Mouse (Mus musculus): ENCODE measurements at regions not wholly inside any gene's neighbourhood (a gene's known extent, or its start where the extent isn't known, plus 50 kb on each side); places are given as distances from the start of the nearest gene placed in this dataset.
A peak's percentile ranks its signal among the peaks of the same experiment; 100 is the strongest.

DNA sequence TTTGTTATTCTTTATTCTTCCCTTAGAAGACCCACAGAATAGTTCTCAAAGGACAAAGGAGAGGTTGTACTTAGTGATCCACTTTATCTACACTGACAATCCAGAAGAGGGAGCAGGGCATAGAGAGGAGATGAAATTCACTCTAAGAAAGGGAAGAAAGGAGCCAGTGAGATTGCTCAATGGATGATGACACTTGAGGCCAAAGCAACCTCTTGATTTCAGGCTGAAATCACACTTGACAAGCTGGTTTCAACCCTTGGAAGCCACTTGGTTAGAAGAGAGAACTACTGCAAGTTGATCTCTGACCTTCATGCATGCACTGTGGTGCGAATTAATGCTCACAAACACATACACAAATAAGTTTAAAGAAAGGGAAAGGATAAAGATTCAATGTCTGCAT is 66.5 kb downstream of the Ccnl1 start:
- no peak for DNase-seq

- no peak for DNase-seq
Measured at GRCm38 (mm10) chr3:65891139-65891538, 66.9 kb downstream of the Ccnl1 start.

GRCm38 (mm10) chr3:65888921-65889320 is 69.1 kb downstream of the Ccnl1 start:
- no peak for DNase-seq

GRCm38 (mm10) chr3:65884571-65885011 is 73.5 kb downstream of the Ccnl1 start:
- peak; percentile 71 for DNase-seq

DNA sequence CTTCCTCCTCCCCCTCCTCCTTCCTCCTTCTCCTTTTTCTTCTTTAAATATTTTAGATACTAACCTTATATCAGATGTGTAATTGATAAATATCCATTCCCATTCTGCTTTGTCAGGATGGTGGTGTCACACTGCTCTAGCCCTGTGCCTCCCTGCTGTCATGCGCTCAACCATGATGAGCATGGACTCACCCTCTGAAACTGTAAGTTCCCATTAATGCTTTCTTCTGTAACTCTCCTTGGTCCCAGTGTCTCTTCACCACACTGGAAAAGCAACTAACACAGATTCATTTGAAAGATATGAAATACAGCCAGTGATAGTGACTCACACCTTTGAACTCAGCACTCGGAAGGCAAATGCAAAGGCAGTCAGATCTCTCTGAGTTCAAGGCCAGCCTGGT is 75.9 kb downstream of the Ccnl1 start:
- no peak for DNase-seq

All from cerebellum, adult 9-10 months (tissue).